Mouse (Mus musculus) adrenal gland, postnatal 36 days (tissue): Measurements from ENCODE around the gene Osm. TPM values are rescaled to one million over a fixed set of nuclear protein-coding genes. Genes with fewer than 3 reads are reported as not detected.

Experiments used
- DNase-seq, 2 experiments: peaks; one replicate each; pipeline ENCODE4 v3.0.0; 2021; ENCODE audit warnings: mixed read lengths in 1 of 2
- total RNA-seq, 2 experiments: library from RNA; stranded (reverse); gene quantifications; 2 replicates each; pipeline ENCODE4 v1.2.3; 2021

The Osm gene
- total RNA-seq, 2 experiments from 2014 or later = 0.26 TPM; not detected in 1

GRCm38 (mm10) chr11:4239691-4240090, 3.5 kb downstream of the Osm start:
- no peak for DNase-seq

GRCm38 (mm10) chr11:4240151-4240550, 3.9 kb downstream of the Osm start:
- no peak for DNase-seq

GRCm38 (mm10) chr11:4241180-4241579, 5.0 kb downstream of the Osm start:
- no peak for DNase-seq

GRCm38 (mm10) chr11:4246126-4246525, 9.9 kb downstream of the Osm start:
- no peak for DNase-seq

GRCm38 (mm10) chr11:4246623-4247022, 10.4 kb downstream of the Osm start:
- no peak for DNase-seq

GRCm38 (mm10) chr11:4247201-4247959, 11.2 kb downstream of the Osm start:
- DNase-seq = no peak

- DNase-seq = no peak
Observed at GRCm38 (mm10) chr11:4249151-4249550, 12.9 kb downstream of the Osm start.

- no peak for DNase-seq
Observed at GRCm38 (mm10) chr11:4250290-4250689, 14.1 kb downstream of the Osm start.

GRCm38 (mm10) chr11:4251376-4251775, 15.2 kb downstream of the Osm start:
- no peak for DNase-seq

- DNase-seq = no peak
Observed at GRCm38 (mm10) chr11:4252886-4253285, 16.7 kb downstream of the Osm start.

GRCm38 (mm10) chr11:4256846-4257607, 20.8 kb downstream of the Osm start, which contains the start of gene Lif:
TSS of gene Lif (plus strand) at chr11:4257557.
- no peak for DNase-seq

GRCm38 (mm10) chr11:4257756-4258155, 21.5 kb downstream of the Osm start:
- DNase-seq = no peak

GRCm38 (mm10) chr11:4258657-4259082, 22.4 kb downstream of the Osm start:
- DNase-seq = peak; percentile 81 to 88

- DNase-seq = peak; percentile 36 to 68
Observed at GRCm38 (mm10) chr11:4260463-4261187, 24.4 kb downstream of the Osm start.

- peak; percentile 64 to 79 for DNase-seq
Observed at GRCm38 (mm10) chr11:4261188-4261494, 24.9 kb downstream of the Osm start.

GRCm38 (mm10) chr11:4261969-4262368, 25.7 kb downstream of the Osm start:
- peak in 1 of 2 experiments; percentile 56 for DNase-seq

- no peak for DNase-seq
Observed at GRCm38 (mm10) chr11:4262847-4263246, 26.6 kb downstream of the Osm start.

GRCm38 (mm10) chr11:4263296-4263695, 27.1 kb downstream of the Osm start:
- no peak for DNase-seq

GRCm38 (mm10) chr11:4264066-4264465, 27.8 kb downstream of the Osm start:
- peak in 1 of 2 experiments; percentile 37 for DNase-seq

- peak; percentile 75 to 86 for DNase-seq
Observed at GRCm38 (mm10) chr11:4266271-4267201, 30.3 kb downstream of the Osm start.

GRCm38 (mm10) chr11:4267202-4267578, 31.0 kb downstream of the Osm start:
- no peak for DNase-seq

- DNase-seq = no peak
Observed at GRCm38 (mm10) chr11:4268500-4268899, 32.3 kb downstream of the Osm start.
